Mouse (Mus musculus): ENCODE data around the gene Ssbp3.

DNA sequence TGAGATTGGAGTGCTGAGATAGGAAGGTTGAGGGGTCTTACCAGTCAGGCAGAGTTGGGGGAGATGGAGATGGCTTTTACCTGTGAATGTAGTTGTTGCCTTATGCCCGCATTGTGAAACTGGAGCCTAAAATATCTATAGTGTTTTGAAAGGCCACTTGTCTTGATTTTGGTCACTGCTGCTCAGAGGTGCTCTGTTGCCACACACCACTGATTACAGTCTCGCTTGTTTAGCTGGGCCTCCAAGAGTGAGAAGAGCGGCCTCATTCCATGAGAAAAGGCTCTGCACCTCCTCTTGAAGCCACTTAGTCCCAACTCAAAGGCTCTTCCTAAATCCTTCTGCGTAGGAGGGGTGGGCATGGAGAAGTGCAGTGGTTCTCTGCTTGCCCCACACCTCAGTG, 40.3 kb downstream of the Ssbp3 start:
- TF ChIP-seq CTCF (IDR thresholded peaks at IDR 0.05; ENCODE audit: insufficient read depth, low read depth, low read length) (no peak), POLR2A (IDR thresholded peaks at IDR 0.05; ENCODE audit: insufficient read depth, low read depth, low read length) (no peak)
